Mouse (Mus musculus): ENCODE results near the gene Lonrf2.
A peak's percentile ranks its signal among the peaks of the same experiment; 100 is the strongest.

The Lonrf2 gene

GRCm38 (mm10) chr1:38835568-38836476, 689 bp downstream of the Lonrf2 start:
- no peak for DNase-seq

GRCm38 (mm10) chr1:38834899-38835298, 1.6 kb downstream of the Lonrf2 start:
- peak; percentile 42 for DNase-seq

- no peak for DNase-seq
Observed at GRCm38 (mm10) chr1:38824926-38825325, 11.6 kb downstream of the Lonrf2 start.

- DNase-seq: no peak
Observed at GRCm38 (mm10) chr1:38823851-38824250, 12.7 kb downstream of the Lonrf2 start.

- DNase-seq: no peak
Observed at GRCm38 (mm10) chr1:38819691-38820090, 16.8 kb downstream of the Lonrf2 start.

- DNase-seq: no peak
Observed at GRCm38 (mm10) chr1:38817671-38818070, 18.8 kb downstream of the Lonrf2 start.

GRCm38 (mm10) chr1:38817268-38817667, 19.2 kb downstream of the Lonrf2 start:
- DNase-seq: no peak

- DNase-seq: no peak
Observed at GRCm38 (mm10) chr1:38816306-38816705, 20.2 kb downstream of the Lonrf2 start.

- DNase-seq: no peak
Observed at GRCm38 (mm10) chr1:38807121-38807520, 29.4 kb downstream of the Lonrf2 start.

- no peak for DNase-seq
Observed at GRCm38 (mm10) chr1:38800402-38800801, 36.1 kb downstream of the Lonrf2 start.

GRCm38 (mm10) chr1:38799304-38799703, 37.2 kb downstream of the Lonrf2 start:
- DNase-seq: peak; percentile 45

- no peak for DNase-seq
Observed at GRCm38 (mm10) chr1:38796936-38797335, 39.6 kb downstream of the Lonrf2 start.

GRCm38 (mm10) chr1:38795496-38795895, 41.0 kb downstream of the Lonrf2 start:
- DNase-seq: no peak

- no peak for DNase-seq
Observed at GRCm38 (mm10) chr1:38791016-38791810, 45.3 kb downstream of the Lonrf2 start.

- DNase-seq: no peak
Observed at GRCm38 (mm10) chr1:38789988-38790602, 46.4 kb downstream of the Lonrf2 start.

GRCm38 (mm10) chr1:38788904-38789303, 47.6 kb downstream of the Lonrf2 start:
- peak; percentile 21 for DNase-seq

GRCm38 (mm10) chr1:38787443-38787842, 49.1 kb downstream of the Lonrf2 start:
- peak; percentile 62 for DNase-seq

- DNase-seq: no peak
Observed at GRCm38 (mm10) chr1:38786358-38786757, 50.2 kb downstream of the Lonrf2 start.

- no peak for DNase-seq
Observed at GRCm38 (mm10) chr1:38778271-38778670, 58.2 kb downstream of the Lonrf2 start.

- DNase-seq: peak; percentile 14
Observed at GRCm38 (mm10) chr1:38777500-38777899, 59.0 kb downstream of the Lonrf2 start.

- DNase-seq: no peak
Observed at GRCm38 (mm10) chr1:38775713-38776112, 60.8 kb downstream of the Lonrf2 start.

- no peak for DNase-seq
Observed at GRCm38 (mm10) chr1:38770676-38771075, 65.8 kb downstream of the Lonrf2 start.

GRCm38 (mm10) chr1:38769920-38770319, 66.6 kb downstream of the Lonrf2 start:
- peak; percentile 73 for DNase-seq

All from thymus, postnatal 14 days (tissue).